ENCODE assay signal across 13 mouse cellular contexts in genomic region chr4:99064524-99064923, GRCm38 (mm10). TPM values are rescaled to one million over a fixed set of nuclear protein-coding genes. Genes with fewer than 3 reads are reported as not detected.
DNase-seq lines count a peak whose midpoint lies in the region; ATAC-seq and TF ChIP-seq lines count a peak whose summit lies in the region.
"Had no signal": no experiment of that assay in that cellular context is flagged by ENCODE, and none has a peak within 500 bp of the region (broad histone marks: within the 10 kb centered on the region; RNA-seq: fewer than 3 reads in every experiment).

No protein-coding gene starts in this region.

- ATAC-seq in embryonic facial prominence, embryonic 11.5 days (replicated peaks; ENCODE audit: insufficient number of reproducible peaks, low FRiP score, low TSS enrichment, low read depth), result no peak
- ATAC-seq in stomach, embryonic 16.5 days (ENCODE audit: insufficient read depth, low FRiP score), result peak; percentile 69; the same call in 1 of the 2 replicates

- peak; percentile 38 for DNase-seq in embryonic facial prominence, embryonic 11.5 days (ENCODE audit: low spot score)
- DNase-seq in embryonic facial prominence, embryonic 10.5 days (ENCODE audit: low spot score), result no peak
- DNase-seq in right cerebral cortex, adult 18-20 months, result peak; percentile 20
- DNase-seq in right cerebral cortex, postnatal 4 days, result no peak
- peak; percentile 22 to 45 for DNase-seq in kidney, postnatal 4 days
- DNase-seq in adrenal gland, postnatal 4 days (ENCODE audit: low spot score in 2 of 2), result no peak
- DNase-seq in left cerebral cortex, adult 2 months (ENCODE audit: extremely low spot score in 1 of 2, low spot score in 2 of 2), result no peak
- DNase-seq: thymus, postnatal 36 days had no signal

- intact Hi-C loops in left cerebral cortex, adult 2 months (cut with DNase I), result no loop called here

- H3K4me1 ChIP-seq in embryonic facial prominence, embryonic 11.5 days (ENCODE audit: control insufficient read depth, insufficient read depth, low read length), result no peaks in the 10 kb centered on the region
- H3K4me1 ChIP-seq in embryonic facial prominence, embryonic 10.5 days, result no peaks in the 10 kb centered on the region
- no peaks in the 10 kb centered on the region for H3K4me1 ChIP-seq in stomach, embryonic 16.5 days (ENCODE audit: control insufficient read depth, insufficient read depth, low read length)

- H3K9me3 ChIP-seq in embryonic facial prominence, embryonic 11.5 days (replicated peaks; ENCODE audit: control insufficient read depth, low read length), result no peaks in the 10 kb centered on the region
- H3K9me3 ChIP-seq in embryonic facial prominence, embryonic 10.5 days, result no peaks in the 10 kb centered on the region
- no peaks in the 10 kb centered on the region for H3K9me3 ChIP-seq in stomach, embryonic 16.5 days (replicated peaks; ENCODE audit: control insufficient read depth, low read length)

- TF ChIP-seq CTCF in left cerebral cortex, adult 2 months (IDR thresholded peaks at IDR 0.05), result no peak

- no peak overlapping the region for H3K4me3 ChIP-seq in embryonic facial prominence, embryonic 11.5 days (ENCODE audit: low read depth, low read length)
- no peak overlapping the region for H3K4me3 ChIP-seq in embryonic facial prominence, embryonic 10.5 days
- H3K4me3 ChIP-seq in stomach, embryonic 16.5 days (replicated peaks; ENCODE audit: low read length), result no peak overlapping the region
- no peak overlapping the region for H3K4me3 ChIP-seq in left cerebral cortex, adult 2 months
- H3K4me3 ChIP-seq: layer of hippocampus, adult 2 months; myocyte had no signal

- no peak overlapping the region for H3K9ac ChIP-seq in embryonic facial prominence, embryonic 11.5 days (replicated peaks; ENCODE audit: low read length)
- no peak overlapping the region for H3K9ac ChIP-seq in stomach, embryonic 16.5 days (ENCODE audit: low read length)
- H3K9ac ChIP-seq: liver, embryonic 14.5 days had no signal

- H3K27me3 ChIP-seq in embryonic facial prominence, embryonic 11.5 days (ENCODE audit: control insufficient read depth, insufficient read depth, low read length), result no peaks in the 10 kb centered on the region
- no peaks in the 10 kb centered on the region for H3K27me3 ChIP-seq in embryonic facial prominence, embryonic 10.5 days (replicated peaks; ENCODE audit: low read depth, poor library complexity, severe bottlenecking)
- H3K27me3 ChIP-seq in stomach, embryonic 16.5 days (ENCODE audit: control insufficient read depth, insufficient read depth, low read length), result no peaks in the 10 kb centered on the region

- no peak overlapping the region for H3K4me2 ChIP-seq in embryonic facial prominence, embryonic 11.5 days (ENCODE audit: low read depth, low read length)
- no peak overlapping the region for H3K4me2 ChIP-seq in stomach, embryonic 16.5 days (ENCODE audit: low read depth, low read length)

- H3K27ac ChIP-seq in embryonic facial prominence, embryonic 11.5 days (replicated peaks; ENCODE audit: low read depth, low read length), result no peak overlapping the region
- H3K27ac ChIP-seq in embryonic facial prominence, embryonic 10.5 days (replicated peaks), result no peak overlapping the region
- H3K27ac ChIP-seq in stomach, embryonic 16.5 days (ENCODE audit: low read length), result peak overlapping the region; percentile 34; the same call in 1 of the 2 replicates
- no peak overlapping the region for H3K27ac ChIP-seq in left cerebral cortex, adult 2 months
- H3K27ac ChIP-seq: layer of hippocampus, adult 2 months; liver, embryonic 14.5 days had no signal

- H3K36me3 ChIP-seq in embryonic facial prominence, embryonic 11.5 days (replicated peaks; ENCODE audit: control insufficient read depth, insufficient read depth, low read depth, low read length), result no peaks in the 10 kb centered on the region
- peaks cover 85% of the 10 kb centered on the region for H3K36me3 ChIP-seq in embryonic facial prominence, embryonic 10.5 days (replicated peaks)
- H3K36me3 ChIP-seq in stomach, embryonic 16.5 days (ENCODE audit: control insufficient read depth, insufficient read depth, low read length), result peaks cover 5% of the 10 kb centered on the region
- H3K36me3 ChIP-seq: G1E had no signal

- WGBS in embryonic facial prominence, embryonic 11.5 days, result 70% methylated on average over 5 of the region's 5 CpGs
- WGBS in embryonic facial prominence, embryonic 10.5 days, result 71% methylated on average over 5 of the region's 5 CpGs
- 48% methylated on average over 5 of the region's 5 CpGs for WGBS in stomach, embryonic 16.5 days

RNA-seq across cellular contexts. Expression of gene Angptl3, which starts 33.8 kb away (rescaled TPM):
- 0.42 and 0.77 TPM in 2 replicates for polyA plus RNA-seq in embryonic facial prominence, embryonic 11.5 days (2014; fragmentation: Nextera tagmentation; extraction: Ambion mirVana)
- 1.5 TPM in 2 replicates for polyA plus RNA-seq in embryonic facial prominence, embryonic 10.5 days (2016; fragmentation: Nextera tagmentation; extraction: Ambion mirVana)
- 8.4 and 9.2 TPM in 2 replicates for polyA plus RNA-seq in stomach, embryonic 16.5 days (2015; fragmentation: Nextera tagmentation; extraction: Ambion mirVana)
- total RNA-seq in adrenal gland, postnatal 4 days (2021), result 10 to 100 TPM in 1 of 2 experiments, 1 to 10 TPM in 1; 1.7 to 46.8 TPM
- under 1 TPM in 1 of 2 experiments, not detected in 1; 0.42 TPM for total RNA-seq in left cerebral cortex, adult 2 months (2021)
- total RNA-seq: layer of hippocampus, adult 2 months had no signal
- polyA plus RNA-seq: G1E had no signal

RNA-seq across cellular contexts. Expression of gene Dock7, which starts 56.2 kb away (rescaled TPM):
- 94.9 and 106 TPM in 2 replicates for polyA plus RNA-seq in embryonic facial prominence, embryonic 11.5 days (2014; fragmentation: Nextera tagmentation; extraction: Ambion mirVana)
- polyA plus RNA-seq in embryonic facial prominence, embryonic 10.5 days (2016; fragmentation: Nextera tagmentation; extraction: Ambion mirVana), result 81.8 and 82.1 TPM in 2 replicates
- polyA plus RNA-seq in stomach, embryonic 16.5 days (2015; fragmentation: Nextera tagmentation; extraction: Ambion mirVana), result 51.3 and 52.1 TPM in 2 replicates
- total RNA-seq in adrenal gland, postnatal 4 days (2021), result 10 to 100 TPM; 64.6 to 72.1 TPM
- 10 to 100 TPM; 44.9 to 46.1 TPM for total RNA-seq in left cerebral cortex, adult 2 months (2021)
- polyA plus RNA-seq: G1E had no signal

Comparison
In these comparisons a context has a peak if more than half of its experiments do, and no peak if none do; other contexts are left out.
1. DNase-seq: peak in embryonic facial prominence, embryonic 11.5 days (single experiment), right cerebral cortex, adult 18-20 months (single experiment) and kidney, postnatal 4 days (2 of 2); none in embryonic facial prominence, embryonic 10.5 days (single experiment), right cerebral cortex, postnatal 4 days (single experiment), adrenal gland, postnatal 4 days (0 of 2) and left cerebral cortex, adult 2 months (0 of 2).